In genomic region chr3:26106361-26106760, GRCm38 (mm10) we compare ENCODE assay signal across 16 mouse cellular contexts.
DNase-seq lines count a peak whose midpoint lies in the region; ATAC-seq and TF ChIP-seq lines count a peak whose summit lies in the region.
"Had no signal": no experiment of that assay in that cellular context is flagged by ENCODE, and none has a peak within 500 bp of the region (broad histone marks: within the 10 kb centered on the region; RNA-seq: fewer than 3 reads in every experiment).

No protein-coding gene starts in this region.

- no peaks in the 10 kb centered on the region for H3K9me3 ChIP-seq in hindbrain, postnatal 0 days (ENCODE audit: low read length)
- no peaks in the 10 kb centered on the region for H3K9me3 ChIP-seq in hindbrain, embryonic 13.5 days
- H3K9me3 ChIP-seq: forebrain, embryonic 15.5 days; heart, embryonic 10.5 days had no signal

- WGBS in hindbrain, postnatal 0 days = 67% methylated on average over 7 of the region's 7 CpGs
- WGBS in hindbrain, embryonic 13.5 days = 83% methylated on average over 7 of the region's 7 CpGs

- no peak overlapping the region for H3K27ac ChIP-seq in hindbrain, postnatal 0 days
- no peak overlapping the region for H3K27ac ChIP-seq in hindbrain, embryonic 13.5 days
- H3K27ac ChIP-seq: forebrain, embryonic 15.5 days; heart, embryonic 10.5 days; hindbrain, embryonic 14.5 days had no signal

- H3K27me3 ChIP-seq in hindbrain, postnatal 0 days (ENCODE audit: insufficient read depth, low read length) = no peaks in the 10 kb centered on the region
- no peaks in the 10 kb centered on the region for H3K27me3 ChIP-seq in hindbrain, embryonic 13.5 days
- H3K27me3 ChIP-seq: forebrain, embryonic 15.5 days had no signal

- no peaks in the 10 kb centered on the region for H3K36me3 ChIP-seq in hindbrain, postnatal 0 days (ENCODE audit: insufficient read depth, low read length)
- no peaks in the 10 kb centered on the region for H3K36me3 ChIP-seq in hindbrain, embryonic 13.5 days
- H3K36me3 ChIP-seq: forebrain, embryonic 15.5 days; heart, embryonic 10.5 days had no signal

- no peak overlapping the region for H3K4me3 ChIP-seq in hindbrain, postnatal 0 days (ENCODE audit: low read length)
- no peak overlapping the region for H3K4me3 ChIP-seq in hindbrain, embryonic 13.5 days
- H3K4me3 ChIP-seq: forebrain, embryonic 15.5 days; heart, embryonic 10.5 days had no signal

- no peak for TF ChIP-seq POLR2A in brain, embryonic 14.5 days (IDR thresholded peaks at IDR 0.05; ENCODE audit: borderline replicate concordance, extremely low read depth, insufficient read depth, insufficient read length, poor library complexity, severe bottlenecking)

- no peak overlapping the region for H3K9ac ChIP-seq in hindbrain, postnatal 0 days (replicated peaks; ENCODE audit: low read length)
- H3K9ac ChIP-seq in hindbrain, embryonic 13.5 days = no peak overlapping the region
- H3K9ac ChIP-seq: forebrain, embryonic 15.5 days; hindbrain, embryonic 14.5 days had no signal

- DNase-seq in hindbrain, postnatal 0 days (ENCODE audit: low spot score) = peak; percentile 24
- peak; percentile 69 for DNase-seq in Muller cell, postnatal 12 days (ENCODE audit: inconsistent ontology term)
- DNase-seq in brain, embryonic 14.5 days (ENCODE audit: low read depth) = peak; percentile 32
- peak; percentile 17 for DNase-seq in retina, postnatal 7 days (ENCODE audit: low read depth, low spot score)
- DNase-seq in ovary, postnatal 10 days (ENCODE audit: low spot score) = no peak
- DNase-seq: adrenal gland, postnatal 10 days; cerebellum, adult 11-12 months; cerebellum, adult 9-10 months; cerebellum, postnatal 36 days; gastrocnemius, postnatal 36 days; heart, adult 18-20 months; heart, postnatal 14 days had no signal

- H3K4me2 ChIP-seq in hindbrain, postnatal 0 days (ENCODE audit: low read depth, low read length) = no peak overlapping the region
- H3K4me2 ChIP-seq in hindbrain, embryonic 13.5 days = no peak overlapping the region
- H3K4me2 ChIP-seq: forebrain, embryonic 15.5 days; hindbrain, embryonic 14.5 days had no signal

- ATAC-seq in hindbrain, postnatal 0 days = no peak
- ATAC-seq in hindbrain, embryonic 13.5 days (ENCODE audit: low FRiP score) = no peak

- no peak for TF ChIP-seq CTCF in hindbrain, postnatal 0 days (IDR thresholded peaks at IDR 0.05; ENCODE audit: low read depth)
- TF ChIP-seq CTCF in brain, embryonic 14.5 days (IDR thresholded peaks at IDR 0.05; ENCODE audit: borderline replicate concordance, extremely low read depth, insufficient read depth, insufficient read length) = no peak

- no peaks in the 10 kb centered on the region for H3K4me1 ChIP-seq in hindbrain, postnatal 0 days (ENCODE audit: insufficient read depth, low read length)
- H3K4me1 ChIP-seq in hindbrain, embryonic 13.5 days (replicated peaks) = 0 out of 2 replicates have a peak, but pooled peaks cover 5% of the 10 kb centered on the region
- H3K4me1 ChIP-seq: forebrain, embryonic 15.5 days; heart, embryonic 10.5 days had no signal
